Mouse (Mus musculus): ENCODE results near the gene Cxcl13. TPM values are rescaled to one million over a fixed set of nuclear protein-coding genes. Genes with fewer than 3 reads are reported as not detected.

Cxcl13 gene
- not detected in 2 replicates for polyA plus RNA-seq (2014; fragmentation: Nextera tagmentation; extraction: Ambion mirVana)

GRCm38 (mm10) chr5:95956651-95957050, at the start of gene Cxcl13:
TSS of gene Cxcl13 (plus strand) at chr5:95956951.
- Histone ChIP-seq H3K36me3 (ENCODE audit: control insufficient read depth, insufficient read depth, low read length) (no peaks in the 10 kb centered on the region), H3K27ac (ENCODE audit: low read depth, low read length) (no peak within 1 kb of the TSS), H3K9me3 (ENCODE audit: control insufficient read depth, low read length) (no peaks in the 10 kb centered on the region), H3K9ac (ENCODE audit: low read length) (no peak within 1 kb of the TSS), H3K4me1 (ENCODE audit: control insufficient read depth, insufficient read depth, low read length) (no peaks in the 10 kb centered on the region), H3K27me3 (ENCODE audit: control insufficient read depth, insufficient read depth, low read length) (no peaks in the 10 kb centered on the region), H3K4me3 (ENCODE audit: low read depth, low read length) (no peak within 1 kb of the TSS), H3K4me2 (no peak within 1 kb of the TSS)
- WGBS = 60% methylated on average over 5 of the region's 5 CpGs
- DNase-seq (ENCODE audit: low spot score, missing footprints) (no peak), ATAC-seq (ENCODE audit: low FRiP score) (no peak)

- Histone ChIP-seq H3K4me1 (ENCODE audit: control insufficient read depth, insufficient read depth, low read length) (no peaks in the 10 kb centered on the region), H3K4me3 (ENCODE audit: low read depth, low read length) (no peak overlapping the region), H3K9me3 (ENCODE audit: control insufficient read depth, low read length) (no peaks in the 10 kb centered on the region), H3K36me3 (ENCODE audit: control insufficient read depth, insufficient read depth, low read length) (no peaks in the 10 kb centered on the region), H3K27ac (ENCODE audit: low read depth, low read length) (no peak overlapping the region), H3K9ac (ENCODE audit: low read length) (no peak overlapping the region), H3K27me3 (ENCODE audit: control insufficient read depth, insufficient read depth, low read length) (no peaks in the 10 kb centered on the region), H3K4me2 (no peak overlapping the region)
- DNase-seq (ENCODE audit: low spot score, missing footprints) (no peak), ATAC-seq (ENCODE audit: low FRiP score) (no peak)
- 83% methylated on average over 1 of the region's 1 CpGs for WGBS
These were observed 45.7 kb upstream of the Cxcl13 start for GRCm38 (mm10) chr5:95911006-95911405.

- H3K4me1 ChIP-seq (ENCODE audit: control insufficient read depth, insufficient read depth, low read length) = no peaks in the 10 kb centered on the region
- DNase-seq (ENCODE audit: low spot score, missing footprints) (no peak), ATAC-seq (ENCODE audit: low FRiP score) (no peak)
- H3K9me3 ChIP-seq (ENCODE audit: control insufficient read depth, low read length) = no peaks in the 10 kb centered on the region
- WGBS = 79% methylated on average over 6 of the region's 6 CpGs
- no peak overlapping the region for H3K4me3 ChIP-seq (ENCODE audit: low read depth, low read length)
- no peak overlapping the region for H3K9ac ChIP-seq (ENCODE audit: low read length)
- no peaks in the 10 kb centered on the region for H3K27me3 ChIP-seq (ENCODE audit: control insufficient read depth, insufficient read depth, low read length)
- H3K4me2 ChIP-seq = no peak overlapping the region
- no peaks in the 10 kb centered on the region for H3K36me3 ChIP-seq (ENCODE audit: control insufficient read depth, insufficient read depth, low read length)
- H3K27ac ChIP-seq (ENCODE audit: low read depth, low read length) = no peak overlapping the region
These were observed 38.3 kb upstream of the Cxcl13 start for GRCm38 (mm10) chr5:95918491-95918890.

GRCm38 (mm10) chr5:95924023-95924422, 32.7 kb upstream of the Cxcl13 start:
- ATAC-seq (ENCODE audit: low FRiP score) (no peak), DNase-seq (ENCODE audit: low spot score, missing footprints) (no peak)
- no peaks in the 10 kb centered on the region for H3K36me3 ChIP-seq (ENCODE audit: control insufficient read depth, insufficient read depth, low read length)
- no peak overlapping the region for H3K4me2 ChIP-seq
- no peaks in the 10 kb centered on the region for H3K27me3 ChIP-seq (ENCODE audit: control insufficient read depth, insufficient read depth, low read length)
- no peaks in the 10 kb centered on the region for H3K9me3 ChIP-seq (ENCODE audit: control insufficient read depth, low read length)
- no peak overlapping the region for H3K4me3 ChIP-seq (ENCODE audit: low read depth, low read length)
- WGBS = 86% methylated on average over 6 of the region's 6 CpGs
- no peaks in the 10 kb centered on the region for H3K4me1 ChIP-seq (ENCODE audit: control insufficient read depth, insufficient read depth, low read length)
- no peak overlapping the region for H3K27ac ChIP-seq (ENCODE audit: low read depth, low read length)
- H3K9ac ChIP-seq (ENCODE audit: low read length) = no peak overlapping the region

GRCm38 (mm10) chr5:95925204-95925930, 31.4 kb upstream of the Cxcl13 start:
- Histone ChIP-seq H3K27me3 (ENCODE audit: control insufficient read depth, insufficient read depth, low read length) (no peaks in the 10 kb centered on the region), H3K4me3 (ENCODE audit: low read depth, low read length) (no peak overlapping the region), H3K9me3 (ENCODE audit: control insufficient read depth, low read length) (no peaks in the 10 kb centered on the region), H3K36me3 (ENCODE audit: control insufficient read depth, insufficient read depth, low read length) (no peaks in the 10 kb centered on the region), H3K27ac (ENCODE audit: low read depth, low read length) (no peak overlapping the region), H3K4me1 (ENCODE audit: control insufficient read depth, insufficient read depth, low read length) (no peaks in the 10 kb centered on the region), H3K4me2 (no peak overlapping the region), H3K9ac (ENCODE audit: low read length) (no peak overlapping the region)
- ATAC-seq (ENCODE audit: low FRiP score) = no peak
- 90% methylated on average over 10 of the region's 10 CpGs for WGBS
- no peak for DNase-seq (ENCODE audit: low spot score, missing footprints)

GRCm38 (mm10) chr5:95925931-95926263, 30.9 kb upstream of the Cxcl13 start:
- 94% methylated on average over 1 of the region's 1 CpGs for WGBS
- H3K4me3 ChIP-seq (ENCODE audit: low read depth, low read length) = no peak overlapping the region
- ATAC-seq (ENCODE audit: low FRiP score) = no peak

GRCm38 (mm10) chr5:95935035-95935434, 21.7 kb upstream of the Cxcl13 start:
- Histone ChIP-seq H3K4me3 (ENCODE audit: low read depth, low read length) (no peak overlapping the region), H3K4me2 (no peak overlapping the region), H3K27ac (ENCODE audit: low read depth, low read length) (no peak overlapping the region), H3K27me3 (ENCODE audit: control insufficient read depth, insufficient read depth, low read length) (no peaks in the 10 kb centered on the region), H3K4me1 (ENCODE audit: control insufficient read depth, insufficient read depth, low read length) (no peaks in the 10 kb centered on the region), H3K9ac (ENCODE audit: low read length) (no peak overlapping the region), H3K9me3 (ENCODE audit: control insufficient read depth, low read length) (no peaks in the 10 kb centered on the region), H3K36me3 (ENCODE audit: control insufficient read depth, insufficient read depth, low read length) (no peaks in the 10 kb centered on the region)
- WGBS = 83% methylated on average over 5 of the region's 5 CpGs
- ATAC-seq (ENCODE audit: low FRiP score) (no peak), DNase-seq (ENCODE audit: low spot score, missing footprints) (no peak)

More at GRCm38 (mm10) chr5:95925931-95926263, 30.9 kb upstream of the Cxcl13 start:
- no peak for DNase-seq (ENCODE audit: low spot score, missing footprints)
- Histone ChIP-seq H3K36me3 (ENCODE audit: control insufficient read depth, insufficient read depth, low read length) (no peaks in the 10 kb centered on the region), H3K4me2 (no peak overlapping the region), H3K9ac (ENCODE audit: low read length) (no peak overlapping the region), H3K9me3 (ENCODE audit: control insufficient read depth, low read length) (no peaks in the 10 kb centered on the region), H3K27me3 (ENCODE audit: control insufficient read depth, insufficient read depth, low read length) (no peaks in the 10 kb centered on the region), H3K4me1 (ENCODE audit: control insufficient read depth, insufficient read depth, low read length) (no peaks in the 10 kb centered on the region), H3K27ac (ENCODE audit: low read depth, low read length) (no peak overlapping the region)

- WGBS = 89% methylated on average over 5 of the region's 5 CpGs
- no peak overlapping the region for H3K4me2 ChIP-seq
- no peak overlapping the region for H3K27ac ChIP-seq (ENCODE audit: low read depth, low read length)
- no peak overlapping the region for H3K9ac ChIP-seq (ENCODE audit: low read length)
- H3K36me3 ChIP-seq (ENCODE audit: control insufficient read depth, insufficient read depth, low read length) = no peaks in the 10 kb centered on the region
- ATAC-seq (ENCODE audit: low FRiP score) (no peak), DNase-seq (ENCODE audit: low spot score, missing footprints) (no peak)
- H3K4me1 ChIP-seq (ENCODE audit: control insufficient read depth, insufficient read depth, low read length) = no peaks in the 10 kb centered on the region
- no peaks in the 10 kb centered on the region for H3K9me3 ChIP-seq (ENCODE audit: control insufficient read depth, low read length)
- H3K27me3 ChIP-seq (ENCODE audit: control insufficient read depth, insufficient read depth, low read length) = no peaks in the 10 kb centered on the region
- no peak overlapping the region for H3K4me3 ChIP-seq (ENCODE audit: low read depth, low read length)
These were observed 20.7 kb upstream of the Cxcl13 start for GRCm38 (mm10) chr5:95936068-95936467.

GRCm38 (mm10) chr5:95937129-95937528, 19.6 kb upstream of the Cxcl13 start:
- no peak for DNase-seq (ENCODE audit: low spot score, missing footprints)
- WGBS = 62% methylated on average over 2 of the region's 2 CpGs
- no peak for ATAC-seq (ENCODE audit: low FRiP score)

More at GRCm38 (mm10) chr5:95937129-95937528, 19.6 kb upstream of the Cxcl13 start:
- Histone ChIP-seq H3K27me3 (ENCODE audit: control insufficient read depth, insufficient read depth, low read length) (no peaks in the 10 kb centered on the region), H3K9me3 (ENCODE audit: control insufficient read depth, low read length) (no peaks in the 10 kb centered on the region), H3K4me2 (no peak overlapping the region), H3K4me1 (ENCODE audit: control insufficient read depth, insufficient read depth, low read length) (no peaks in the 10 kb centered on the region), H3K9ac (ENCODE audit: low read length) (no peak overlapping the region), H3K4me3 (ENCODE audit: low read depth, low read length) (no peak overlapping the region), H3K27ac (ENCODE audit: low read depth, low read length) (no peak overlapping the region), H3K36me3 (ENCODE audit: control insufficient read depth, insufficient read depth, low read length) (no peaks in the 10 kb centered on the region)

Measured in midbrain, embryonic 11.5 days (tissue).